Mouse (Mus musculus) liver, embryonic 11.5 days (tissue): ENCODE data around the gene Etl4. TPM values are rescaled to one million over a fixed set of nuclear protein-coding genes. Genes with fewer than 3 reads are reported as not detected.

Source experiments
- ATAC-seq: fragments of 200-750 bp; cut with Nextera tagmentation; replicated peaks from 2 replicates; pipeline ENCODE4 v1.8.0; 2017; ENCODE audit warnings: moderate number of reproducible peaks, mild to moderate bottlenecking, moderate TSS enrichment, moderate library complexity; ENCODE audit not compliant: low FRiP score
- DNase-seq: peaks from one replicate; pipeline ENCODE4 v3.0.0-alpha.2; 2017; ENCODE audit warnings: low spot score
- H3K27ac ChIP-seq: fragments of 300-500 bp; sonication (generic); 2 replicates; pipeline ENCODE4 v1.5.1; 2014; ENCODE audit warnings: mild to moderate bottlenecking, low read depth, low read length, control low read depth
- H3K27me3 ChIP-seq: fragments of 300-500 bp; sonication (generic); replicated peaks from 2 replicates; pipeline ENCODE4 v1.6.1; 2014; ENCODE audit warnings: low read length, mixed read lengths; ENCODE audit not compliant: control insufficient read depth, insufficient read depth
- H3K36me3 ChIP-seq: fragments of 300-500 bp; sonication (generic); 2 replicates; pipeline ENCODE4 v1.6.1; 2014; ENCODE audit warnings: mild to moderate bottlenecking, low read length, moderate library complexity, mixed read lengths; ENCODE audit not compliant: control insufficient read depth, insufficient read depth
- H3K4me1 ChIP-seq: fragments of 300-500 bp; sonication (generic); replicated peaks from 2 replicates; pipeline ENCODE4 v1.6.1; 2014; ENCODE audit warnings: low read length, mixed read lengths; ENCODE audit not compliant: control insufficient read depth, insufficient read depth
- H3K4me2 ChIP-seq: fragments of 300-500 bp; sonication (generic); 2 replicates; pipeline ENCODE4 v1.6.1; 2014; ENCODE audit warnings: mild to moderate bottlenecking, control low read depth, moderate library complexity
- H3K4me3 ChIP-seq: fragments of 300-500 bp; sonication (generic); 2 replicates; pipeline ENCODE4 v1.5.1; 2014; ENCODE audit warnings: low read depth, low read length, control low read depth
- H3K9ac ChIP-seq: fragments of 300-500 bp; sonication (generic); 2 replicates; pipeline ENCODE4 v1.6.1; 2014; ENCODE audit warnings: low read depth, low read length, control low read depth
- H3K9me3 ChIP-seq: fragments of 300-500 bp; sonication (generic); 2 replicates; pipeline ENCODE4 v1.6.1; 2016; ENCODE audit warnings: low read length, inconsistent platforms, mixed read lengths; ENCODE audit not compliant: control insufficient read depth
- WGBS: fragments of 180-500 bp; shearing (Covaris S2); extraction: QIAGEN DNeasy Blood & Tissue Kit; methylation state at CpG from one replicate; pipeline ENCODE4 v1.1.7; 2014; 5-methylcytosine and 5-hydroxymethylcytosine counted together
- microRNA-seq: library from miRNA; unstranded; fragments of <30 nt; microRNA quantifications from one replicate; pipeline ENCODE4, GENCODE M21; 2017; ENCODE audit warnings: borderline number of aligned reads
- polyA plus RNA-seq: library from polyadenylated mRNA; unstranded; fragments of >200 nt; fragmentation: Nextera tagmentation; extraction: Ambion mirVana; gene quantifications from 2 replicates; pipeline ENCODE4 v1.2.1, GENCODE M21; 2014

Gene Etl4
- polyA plus RNA-seq, 1 experiment from 2014 or later = 17.9 TPM

GRCm38 (mm10) chr2:20831608-20832406 lies 922.2 kb downstream of the Etl4 start:
- 78% methylated on average over 3 of the region's 3 CpGs for WGBS
- ATAC-seq (no peak), DNase-seq (no peak)

GRCm38 (mm10) chr2:20849346-20849745 lies 939.8 kb downstream of the Etl4 start:
- Histone ChIP-seq H3K4me3 (no peak overlapping the region), H3K9ac (no peak overlapping the region), H3K36me3 (peaks cover 34% of the 10 kb centered on the region), H3K27me3 (no peaks in the 10 kb centered on the region), H3K27ac (no peak overlapping the region), H3K4me2 (no peak overlapping the region), H3K4me1 (no peaks in the 10 kb centered on the region), H3K9me3 (no peaks in the 10 kb centered on the region)
- ATAC-seq (no peak), DNase-seq (no peak)
- WGBS = 91% methylated on average over 18 of the region's 18 CpGs

More at GRCm38 (mm10) chr2:20831608-20832406, 922.2 kb downstream of the Etl4 start:
- H3K36me3 ChIP-seq = no peaks in the 10 kb centered on the region
- H3K4me1 ChIP-seq = no peaks in the 10 kb centered on the region
- no peaks in the 10 kb centered on the region for H3K9me3 ChIP-seq
- no peak overlapping the region for H3K27ac ChIP-seq
- no peak overlapping the region for H3K4me2 ChIP-seq
- no peak overlapping the region for H3K4me3 ChIP-seq
- H3K27me3 ChIP-seq = no peaks in the 10 kb centered on the region
- H3K9ac ChIP-seq = no peak overlapping the region

Small RNAs within 50 kb of the gene (microRNA-seq; reads per million reads assigned to microRNA genes)
- not detected for gene Gm44457
